Mouse (Mus musculus) liver, adult 2 months (tissue): ENCODE data around the gene Spats1. TPM values are rescaled to one million over a fixed set of nuclear protein-coding genes. Genes with fewer than 3 reads are reported as not detected.

ENCODE experiments used
- DNase-seq: peaks from one replicate; pipeline ENCODE4 v3.0.0-alpha.2; 2011; ENCODE audit warnings: low read depth, low spot score; ENCODE audit errors: extremely low read depth
- H3K27ac ChIP-seq: fragments of 200-500 bp; replicated peaks from 2 replicates; pipeline ENCODE4 v1.5.1; 2012; ENCODE audit warnings: low read depth, mild to moderate bottlenecking, control low read depth, inconsistent platforms, low read length; ENCODE audit not compliant: insufficient read depth
- H3K27me3 ChIP-seq: fragments of 200-500 bp; 2 replicates; pipeline ENCODE4 v1.6.1; 2012; ENCODE audit warnings: mild to moderate bottlenecking, moderate library complexity, low read length, inconsistent platforms; ENCODE audit not compliant: control insufficient read depth, insufficient read depth
- H3K36me3 ChIP-seq: fragments of 200-500 bp; 2 replicates; pipeline ENCODE4 v1.6.1; 2012; ENCODE audit warnings: low read length, inconsistent platforms; ENCODE audit not compliant: control insufficient read depth, insufficient read depth
- H3K4me1 ChIP-seq: fragments of 200-500 bp; 2 replicates; pipeline ENCODE4 v1.6.1; 2011; ENCODE audit warnings: low read length; ENCODE audit not compliant: control insufficient read depth, insufficient read depth
- H3K4me3 ChIP-seq: fragments of 200-500 bp; 2 replicates; pipeline ENCODE4 v1.5.1; 2011; ENCODE audit warnings: low read depth, mild to moderate bottlenecking, control low read depth, low read length, moderate library complexity; ENCODE audit not compliant: insufficient read depth
- H3K79me2 ChIP-seq: fragments of 200-500 bp; 2 replicates; pipeline ENCODE4 v1.6.1; 2012; ENCODE audit warnings: inconsistent platforms, mild to moderate bottlenecking, low read length, moderate library complexity; ENCODE audit not compliant: control insufficient read depth, insufficient read depth
- H3K9ac ChIP-seq: fragments of 200-500 bp; 2 replicates; pipeline ENCODE4 v1.6.1; 2012; ENCODE audit warnings: low read depth, mild to moderate bottlenecking, control low read depth, inconsistent platforms, low read length
- CTCF ChIP-seq: fragments of 200-500 bp; IDR thresholded peaks from 2 replicates; pipeline ENCODE4 v1.5.1; 2011; ENCODE audit warnings: low read depth, low read length, control low read depth
- POLR2A ChIP-seq: fragments of 200-500 bp; IDR thresholded peaks from 2 replicates; pipeline ENCODE4 v1.6.1; 2011; ENCODE audit warnings: low read length, control low read depth; ENCODE audit not compliant: insufficient read depth; ENCODE audit errors: extremely low read depth
- WGBS: fragments of 180-500 bp; shearing (Covaris S2); methylation state at CpG from one replicate; pipeline ENCODE4 v1.1.7; 2018; 5-methylcytosine and 5-hydroxymethylcytosine counted together
- polyA plus RNA-seq: library from polyadenylated mRNA; depleted of rRNA; stranded (reverse); fragments of >200 nt; gene quantifications from 2 replicates; pipeline ENCODE4 v1.2.3, GENCODE M21; 2012
- total RNA-seq: library from RNA; depleted of rRNA; stranded (reverse); fragments of >200 nt; gene quantifications from 2 replicates; pipeline ENCODE4 v1.2.3, GENCODE M21; 2014

Gene Spats1
- total and polyA plus RNA-seq, 2 experiments: not detected

DNA sequence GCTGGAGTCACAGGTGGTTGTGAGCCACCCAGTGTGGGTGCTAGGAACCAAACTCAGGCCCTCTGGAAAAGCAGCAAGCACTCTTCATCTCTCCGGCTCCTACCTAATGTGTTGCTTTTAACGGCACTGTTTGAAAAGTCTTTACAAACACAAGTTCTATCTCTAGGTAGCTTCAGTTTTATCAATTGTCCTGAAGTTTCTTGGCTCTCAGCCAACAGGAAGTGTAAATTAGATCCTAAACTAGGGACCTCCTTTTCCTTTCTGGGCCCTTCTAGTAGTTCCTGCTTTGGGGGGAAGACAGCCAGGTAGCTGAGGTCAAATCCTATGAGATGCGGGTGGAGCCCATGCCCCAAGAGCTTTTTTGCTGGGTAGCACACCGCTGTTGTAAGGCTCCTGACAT, 35.7 kb upstream of the Spats1 start:
- WGBS: 87% methylated on average over 4 of the region's 4 CpGs
- Histone ChIP-seq H3K9ac (no peak overlapping the region), H3K4me3 (no peak overlapping the region), H3K4me1 (peaks cover 8% of the 10 kb centered on the region), H3K36me3 (no peaks in the 10 kb centered on the region; the same call in 1 of the 2 replicates), H3K79me2 (no peaks in the 10 kb centered on the region), H3K27ac (no peak overlapping the region), H3K27me3 (no peaks in the 10 kb centered on the region)
- no peak for DNase-seq
- TF ChIP-seq CTCF (no peak), POLR2A (no peak)

- Histone ChIP-seq H3K4me3 (peak within 1 kb of the TSS; percentile 87), H3K79me2 (no peaks in the 10 kb centered on the region), H3K9ac (peak within 1 kb of the TSS; percentile 91), H3K36me3 (no peaks in the 10 kb centered on the region; the same call in 1 of the 2 replicates), H3K27ac (peak within 1 kb of the TSS; percentile 84), H3K4me1 (peaks cover 5% of the 10 kb centered on the region; the same call in 1 of the 2 replicates), H3K27me3 (no peaks in the 10 kb centered on the region)
- WGBS: under 1% methylated on average over 42 of the region's 42 CpGs
- DNase-seq: peak; percentile 76
- TF ChIP-seq POLR2A (peak; percentile 67; the same call in 1 of the 2 replicates), CTCF (peak; percentile 75)
Measured at GRCm38 (mm10) chr17:45506700-45507189, 31.5 kb upstream of the Spats1 start, which contains the start of gene Aars2. Gene Aars2 (plus strand): TSS chr17:45506841.

DNA sequence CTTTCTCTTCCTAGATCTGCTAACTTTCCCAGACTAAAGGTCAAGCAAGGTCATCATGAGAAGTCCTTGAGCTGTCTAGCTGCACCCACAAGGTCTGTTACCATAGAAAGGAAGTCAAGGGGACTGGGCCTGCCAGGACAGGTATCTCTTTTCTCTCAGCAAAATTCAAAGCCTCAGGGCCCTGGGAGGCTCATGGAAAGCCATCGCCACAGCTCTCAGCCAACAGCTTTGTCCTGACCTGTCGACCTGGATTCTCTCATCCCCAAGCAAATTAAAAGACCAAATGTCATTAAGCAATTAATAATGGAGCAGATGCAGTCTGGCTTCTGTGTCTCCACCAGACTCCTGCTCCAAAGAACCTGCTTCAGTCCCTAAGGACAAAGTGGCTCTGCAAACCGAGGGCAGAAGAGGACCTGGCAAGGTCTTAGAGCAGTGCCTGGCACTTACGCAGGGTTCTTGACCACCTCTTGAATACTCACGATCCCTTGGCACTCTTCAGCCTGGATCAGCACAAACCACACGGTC, 30.8 kb upstream of the Spats1 start:
- no peak overlapping the region for H3K27ac ChIP-seq
- no peak for DNase-seq
- no peaks in the 10 kb centered on the region for H3K79me2 ChIP-seq
- H3K36me3 ChIP-seq: no peaks in the 10 kb centered on the region; the same call in 1 of the 2 replicates
- H3K4me3 ChIP-seq: no peak overlapping the region
- H3K4me1 ChIP-seq: peaks cover 5% of the 10 kb centered on the region; the same call in 1 of the 2 replicates
- no peak overlapping the region for H3K9ac ChIP-seq
- WGBS: 73% methylated on average over 6 of the region's 6 CpGs
- no peaks in the 10 kb centered on the region for H3K27me3 ChIP-seq
- TF ChIP-seq POLR2A (no peak), CTCF (no peak)

DNA sequence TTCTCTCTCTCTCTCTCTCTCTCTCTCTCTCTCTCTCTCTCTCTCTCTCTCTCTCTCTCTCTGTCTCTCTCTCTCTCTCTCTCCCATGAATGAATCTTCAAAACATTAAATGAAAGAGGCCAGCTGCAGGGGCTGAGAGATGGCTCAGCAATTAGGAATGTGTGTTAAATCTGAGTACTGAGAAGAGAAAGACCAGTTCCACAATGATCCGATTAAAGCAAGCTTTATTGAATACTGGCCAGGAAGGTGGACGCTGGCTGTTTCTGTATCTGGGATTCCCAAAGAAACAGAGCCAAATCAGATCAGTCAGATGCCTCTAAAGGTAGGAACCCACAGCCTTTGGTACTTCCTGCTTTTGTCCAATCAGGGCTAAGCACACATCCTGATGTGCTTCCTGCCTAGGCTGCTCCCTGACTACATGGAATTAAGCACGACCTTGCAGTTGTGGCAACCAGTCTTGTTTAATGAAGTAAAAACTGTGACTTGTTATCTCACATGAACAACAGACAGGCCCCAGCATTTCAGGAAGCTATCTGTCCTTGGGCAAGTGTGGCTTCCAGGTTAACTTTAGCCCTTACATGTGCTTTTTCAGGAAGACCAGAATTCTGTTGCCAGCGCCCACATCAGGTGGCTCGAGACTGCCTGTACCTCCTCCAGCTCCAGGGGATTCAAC, 28.2 kb upstream of the Spats1 start:
- Histone ChIP-seq H3K9ac (no peak overlapping the region), H3K27me3 (no peaks in the 10 kb centered on the region), H3K27ac (no peak overlapping the region), H3K4me1 (peaks cover 5% of the 10 kb centered on the region; the same call in 1 of the 2 replicates), H3K79me2 (no peaks in the 10 kb centered on the region), H3K36me3 (no peaks in the 10 kb centered on the region), H3K4me3 (no peak overlapping the region)
- DNase-seq: no peak
- 46% methylated on average over 5 of the region's 5 CpGs for WGBS
- no peak for TF ChIP-seq CTCF
- no peak for TF ChIP-seq POLR2A

DNA sequence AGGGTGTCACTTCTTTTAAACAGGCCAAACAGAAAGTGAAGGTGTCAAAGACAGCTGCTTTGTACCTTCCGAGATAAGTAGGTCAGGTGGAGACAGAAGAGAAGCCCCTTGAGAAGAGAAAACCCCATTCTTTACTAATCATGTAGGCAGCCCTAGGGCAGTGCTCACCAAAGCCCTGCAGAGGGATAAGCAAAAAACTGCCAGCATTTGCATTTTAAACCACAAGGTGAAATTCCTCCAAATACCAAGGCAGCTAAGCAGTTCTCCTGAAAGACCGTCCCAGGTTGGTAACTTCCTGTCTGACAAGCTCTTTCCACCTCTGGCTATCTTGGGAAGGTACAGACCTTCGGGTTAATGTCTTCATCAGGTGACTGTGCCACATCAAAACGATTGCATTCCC, 27.1 kb upstream of the Spats1 start:
- TF ChIP-seq CTCF (no peak), POLR2A (no peak)
- Histone ChIP-seq H3K36me3 (no peaks in the 10 kb centered on the region), H3K27ac (no peak overlapping the region), H3K79me2 (no peaks in the 10 kb centered on the region), H3K27me3 (no peaks in the 10 kb centered on the region), H3K4me1 (peaks cover 3% of the 10 kb centered on the region; the same call in 1 of the 2 replicates), H3K9ac (no peak overlapping the region), H3K4me3 (no peak overlapping the region)
- DNase-seq: no peak
- 57% methylated on average over 4 of the region's 4 CpGs for WGBS

DNA sequence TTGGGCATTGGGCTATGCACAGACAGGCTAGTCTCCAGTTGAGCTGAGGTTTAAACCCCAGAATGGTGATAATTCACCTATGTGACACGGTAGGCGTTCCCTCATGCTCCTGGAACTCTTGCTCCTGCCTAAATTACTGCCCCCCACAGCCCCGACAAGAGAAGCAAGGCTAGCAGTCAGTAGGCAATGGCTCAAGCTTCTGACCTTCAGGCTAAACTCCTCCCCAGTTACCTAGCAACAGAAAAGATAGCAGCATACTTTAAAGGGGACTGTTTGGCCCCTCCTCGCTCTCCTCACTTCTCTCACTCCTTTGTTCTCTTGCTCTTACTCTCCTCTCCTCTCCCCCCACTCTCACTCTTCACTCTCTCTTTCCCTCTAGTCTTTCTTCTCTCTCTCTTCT, 25.8 kb upstream of the Spats1 start:
- no peak overlapping the region for H3K9ac ChIP-seq
- no peaks in the 10 kb centered on the region for H3K36me3 ChIP-seq
- WGBS: 65% methylated on average over 4 of the region's 4 CpGs
- no peaks in the 10 kb centered on the region for H3K27me3 ChIP-seq
- no peaks in the 10 kb centered on the region for H3K79me2 ChIP-seq
- no peak for DNase-seq
- H3K4me1 ChIP-seq: no peaks in the 10 kb centered on the region
- no peak overlapping the region for H3K27ac ChIP-seq
- no peak overlapping the region for H3K4me3 ChIP-seq
- TF ChIP-seq POLR2A (no peak), CTCF (no peak)
